Mouse (Mus musculus) ES-E14 (cell line): ENCODE measurements around the gene Wdfy2.

Experiments used
- HCFC1 ChIP-seq: IDR thresholded peaks from 2 replicates; pipeline ENCODE4 v1.6.1; 2012; ENCODE audit warnings: low read length, inconsistent platforms, borderline replicate concordance; ENCODE audit not compliant: insufficient read depth
- ZC3H11A ChIP-seq: IDR thresholded peaks from 2 replicates; pipeline ENCODE4 v1.6.1; 2012; ENCODE audit warnings: low read depth, mild to moderate bottlenecking, inconsistent platforms, low read length, borderline replicate concordance
- ZNF384 ChIP-seq: IDR thresholded peaks from 2 replicates; pipeline ENCODE4 v1.6.1; 2012; ENCODE audit warnings: low read depth, low read length, inconsistent platforms

GRCm38 (mm10) chr14:62833541-62833940 is 3.9 kb upstream of the Wdfy2 start:
- no peak for TF ChIP-seq HCFC1
- TF ChIP-seq ZC3H11A = no peak
- TF ChIP-seq ZNF384 = no peak
